Mouse (Mus musculus): ENCODE measurements at regions not wholly inside any gene's neighbourhood (a gene's known extent, or its start where the extent isn't known, plus 50 kb on each side); places are given as distances from the start of the nearest gene placed in this dataset.

DNA sequence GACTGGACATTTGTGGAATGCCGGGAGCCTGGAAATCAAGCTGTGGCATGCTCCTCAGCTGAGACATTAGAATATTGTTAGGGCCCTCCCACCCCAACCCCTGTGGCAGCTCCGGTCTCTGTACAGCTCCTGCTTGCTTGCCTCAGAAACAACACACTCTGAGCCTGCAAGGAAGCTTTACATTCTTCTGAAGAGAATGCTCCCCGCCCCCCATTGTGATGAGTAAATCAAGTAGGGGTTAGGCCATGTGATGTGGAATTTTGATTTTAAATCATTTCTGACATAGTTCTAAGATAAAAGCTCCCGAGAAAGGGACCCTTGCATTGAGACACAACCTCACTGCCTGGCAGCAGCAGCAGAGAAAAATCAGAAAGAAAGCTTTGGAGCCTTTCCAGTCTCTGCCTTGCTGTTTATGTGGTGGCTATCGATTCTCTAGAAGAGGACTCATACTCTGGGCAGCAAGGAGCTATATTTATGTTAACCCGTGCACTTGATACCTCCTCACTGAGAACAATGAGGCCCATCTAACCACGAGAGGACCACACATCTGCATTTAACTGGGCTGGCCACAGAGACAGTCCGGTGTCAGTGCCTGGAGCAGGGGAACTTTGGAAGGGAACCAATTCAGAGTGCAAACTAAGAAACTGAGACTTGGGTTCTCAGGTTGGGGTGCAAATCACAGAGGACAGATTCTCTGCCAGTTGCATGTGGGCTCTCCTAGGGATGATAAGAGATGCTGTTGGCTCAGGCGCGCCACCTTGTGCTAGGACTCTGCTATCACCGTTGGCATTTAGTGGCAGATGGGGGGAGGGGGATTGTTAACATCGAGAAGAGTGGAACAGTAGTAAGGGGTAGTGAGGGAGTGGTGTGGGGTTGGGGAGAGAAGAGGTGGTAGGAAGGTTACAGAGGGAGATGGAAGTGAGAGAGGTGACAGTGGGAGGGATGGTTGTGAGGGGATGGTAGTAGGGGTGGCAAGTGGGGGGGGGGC, 218.7 kb upstream of the Camk1g start:
- Histone ChIP-seq H3K36me3 (replicated peaks) (no peaks in the 10 kb centered on the region), H3K27ac (no peak overlapping the region; the same call in 1 of the 2 replicates), H3K4me2 (no peak overlapping the region), H3K4me3 (replicated peaks) (no peak overlapping the region), H3K4me1 (peaks cover 46% of the 10 kb centered on the region), H3K9ac (no peak overlapping the region), H3K9me3 (no peaks in the 10 kb centered on the region), H3K27me3 (no peaks in the 10 kb centered on the region)
- 20% methylated on average over 12 of the region's 12 CpGs for WGBS
- peak; percentile 70 for ATAC-seq (ENCODE audit: low FRiP score)

DNA sequence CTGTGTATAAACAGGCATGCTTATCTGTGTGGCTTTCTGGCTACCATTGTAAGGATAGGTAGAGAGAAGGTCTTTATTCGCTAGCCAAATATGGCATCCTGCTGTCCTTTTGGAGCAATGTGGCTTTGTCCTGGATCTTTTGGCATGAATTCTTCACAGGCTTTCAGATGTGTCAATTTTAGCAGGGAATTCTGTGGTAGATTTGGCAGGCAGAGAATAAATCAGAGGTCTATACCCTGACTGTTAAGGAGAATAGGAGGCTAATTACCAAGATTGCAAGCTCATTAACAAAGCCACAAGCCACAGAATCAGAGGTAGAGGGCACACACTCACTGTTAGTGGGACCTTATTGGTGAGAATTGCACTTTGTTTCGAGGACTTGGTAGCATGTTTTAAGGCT, 217.2 kb upstream of the Camk1g start:
- Histone ChIP-seq H3K4me3 (replicated peaks) (no peak overlapping the region), H3K36me3 (replicated peaks) (no peaks in the 10 kb centered on the region), H3K4me1 (peaks cover 46% of the 10 kb centered on the region), H3K27me3 (no peaks in the 10 kb centered on the region), H3K9ac (no peak overlapping the region), H3K4me2 (no peak overlapping the region), H3K9me3 (no peaks in the 10 kb centered on the region), H3K27ac (no peak overlapping the region)
- 49% methylated on average over 2 of the region's 2 CpGs for WGBS
- peak; percentile 25; the same call in 1 of the 2 replicates for ATAC-seq (ENCODE audit: low FRiP score)

DNA sequence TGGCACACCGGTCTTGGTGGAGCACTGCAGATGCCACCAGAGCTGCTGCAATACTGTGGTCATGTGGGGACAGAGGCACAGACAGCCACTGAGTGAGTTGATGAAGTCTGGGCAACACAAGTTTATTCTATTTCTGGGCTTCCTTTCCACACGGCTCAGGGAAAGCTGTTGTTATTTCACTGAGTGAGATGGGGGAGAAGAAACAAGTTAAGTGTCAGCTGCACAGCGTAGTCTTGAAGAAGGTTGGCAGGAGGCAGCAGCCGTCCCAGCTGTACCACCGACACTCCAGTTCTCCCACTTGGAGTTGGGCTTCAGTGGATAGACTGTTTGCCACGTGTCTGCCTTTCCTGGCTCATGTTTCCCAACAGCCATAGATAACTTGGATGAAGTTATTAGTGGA, 216.8 kb upstream of the Camk1g start:
- no peaks in the 10 kb centered on the region for H3K27me3 ChIP-seq
- no peak for ATAC-seq (ENCODE audit: low FRiP score)
- H3K9ac ChIP-seq = no peak overlapping the region
- 71% methylated on average over 6 of the region's 6 CpGs for WGBS
- H3K4me1 ChIP-seq = peaks cover 46% of the 10 kb centered on the region
- no peak overlapping the region for H3K27ac ChIP-seq
- H3K4me2 ChIP-seq = no peak overlapping the region
- no peak overlapping the region for H3K4me3 ChIP-seq (replicated peaks)
- no peaks in the 10 kb centered on the region for H3K36me3 ChIP-seq (replicated peaks)
- H3K9me3 ChIP-seq = no peaks in the 10 kb centered on the region

DNA sequence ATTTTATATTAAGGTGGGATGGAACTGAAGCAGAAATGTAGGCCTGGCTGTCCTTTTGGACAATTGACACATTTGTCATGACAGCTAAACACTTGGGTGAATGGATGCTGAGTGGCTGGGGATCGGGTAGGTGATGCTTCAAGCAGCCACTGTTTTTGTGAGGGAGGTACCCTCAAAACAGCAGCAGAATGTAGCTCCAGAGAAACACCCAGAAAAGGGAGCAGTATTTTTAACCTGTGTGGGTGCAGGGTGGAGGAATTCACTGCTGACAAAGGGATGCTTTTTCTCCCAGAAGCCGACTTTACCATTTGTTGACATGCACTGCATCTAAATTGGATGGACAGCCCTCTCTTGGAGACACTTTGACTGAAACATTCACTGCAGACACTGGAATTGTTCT, 213.7 kb upstream of the Camk1g start:
- H3K27ac ChIP-seq = no peak overlapping the region
- no peak overlapping the region for H3K4me2 ChIP-seq
- no peak overlapping the region for H3K9ac ChIP-seq
- peaks cover 25% of the 10 kb centered on the region for H3K4me1 ChIP-seq
- 82% methylated on average over 2 of the region's 2 CpGs for WGBS
- H3K27me3 ChIP-seq = peaks cover 4% of the 10 kb centered on the region; the same call in 1 of the 2 replicates
- H3K4me3 ChIP-seq (replicated peaks) = no peak overlapping the region
- H3K9me3 ChIP-seq = no peaks in the 10 kb centered on the region
- H3K36me3 ChIP-seq (replicated peaks) = no peaks in the 10 kb centered on the region
- ATAC-seq (ENCODE audit: low FRiP score) = no peak

DNA sequence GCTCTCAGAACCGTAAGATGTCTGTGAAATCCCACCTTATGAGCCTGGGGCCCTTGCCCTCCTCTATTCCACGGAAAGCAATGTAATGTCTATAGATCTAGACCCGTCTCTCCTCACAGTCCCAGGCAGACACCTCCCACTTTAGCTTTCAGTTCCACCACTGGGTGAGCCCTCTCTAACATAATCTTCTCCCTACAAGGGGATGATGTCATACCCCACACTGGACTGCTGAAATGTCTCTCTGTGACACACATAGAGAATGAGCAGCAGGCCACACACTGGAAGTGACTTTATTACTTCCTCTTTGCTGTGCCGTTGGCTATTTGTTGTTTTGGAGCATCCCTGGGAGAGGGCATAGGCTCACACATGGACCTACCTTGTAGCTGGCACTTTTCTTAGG, 210.3 kb upstream of the Camk1g start:
- Histone ChIP-seq H3K36me3 (replicated peaks) (no peaks in the 10 kb centered on the region), H3K4me2 (no peak overlapping the region), H3K4me3 (replicated peaks) (no peak overlapping the region), H3K9ac (no peak overlapping the region), H3K27ac (no peak overlapping the region), H3K27me3 (peaks cover 5% of the 10 kb centered on the region; the same call in 1 of the 2 replicates), H3K9me3 (no peaks in the 10 kb centered on the region), H3K4me1 (peaks cover 11% of the 10 kb centered on the region)
- ATAC-seq (ENCODE audit: low FRiP score) = no peak
- WGBS = 82% methylated on average over 4 of the region's 4 CpGs

DNA sequence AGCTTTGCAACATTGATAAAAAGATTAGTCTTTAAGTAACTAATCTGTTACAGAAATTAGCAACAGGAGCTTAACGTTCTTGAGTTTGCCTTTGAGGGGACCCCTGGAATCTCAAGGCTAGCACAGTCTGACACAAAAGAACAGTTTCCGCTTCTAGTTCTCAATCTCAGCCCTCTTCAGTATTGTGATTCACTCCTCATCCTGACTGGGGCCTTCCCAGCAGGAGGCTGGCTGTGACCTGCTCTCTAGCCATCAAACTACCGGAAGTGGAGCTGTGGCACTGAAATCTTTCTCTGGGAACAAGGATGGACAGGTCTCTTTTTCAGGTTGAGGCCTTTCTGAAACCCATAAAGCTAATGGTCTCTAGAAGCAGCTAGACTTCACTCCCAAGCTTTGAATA, 209.6 kb upstream of the Camk1g start:
- no peak overlapping the region for H3K4me2 ChIP-seq
- H3K4me1 ChIP-seq = peaks cover 11% of the 10 kb centered on the region
- H3K9me3 ChIP-seq = no peaks in the 10 kb centered on the region
- 40% methylated on average over 3 of the region's 3 CpGs for whole genome bisulfite sequencing
- ATAC-seq (ENCODE audit: low FRiP score) = no peak
- H3K27me3 ChIP-seq = peaks cover 12% of the 10 kb centered on the region; the same call in 1 of the 2 replicates
- no peak overlapping the region for H3K9ac ChIP-seq
- H3K36me3 ChIP-seq (replicated peaks) = no peaks in the 10 kb centered on the region
- H3K27ac ChIP-seq = no peak overlapping the region
- H3K4me3 ChIP-seq (replicated peaks) = no peak overlapping the region

DNA sequence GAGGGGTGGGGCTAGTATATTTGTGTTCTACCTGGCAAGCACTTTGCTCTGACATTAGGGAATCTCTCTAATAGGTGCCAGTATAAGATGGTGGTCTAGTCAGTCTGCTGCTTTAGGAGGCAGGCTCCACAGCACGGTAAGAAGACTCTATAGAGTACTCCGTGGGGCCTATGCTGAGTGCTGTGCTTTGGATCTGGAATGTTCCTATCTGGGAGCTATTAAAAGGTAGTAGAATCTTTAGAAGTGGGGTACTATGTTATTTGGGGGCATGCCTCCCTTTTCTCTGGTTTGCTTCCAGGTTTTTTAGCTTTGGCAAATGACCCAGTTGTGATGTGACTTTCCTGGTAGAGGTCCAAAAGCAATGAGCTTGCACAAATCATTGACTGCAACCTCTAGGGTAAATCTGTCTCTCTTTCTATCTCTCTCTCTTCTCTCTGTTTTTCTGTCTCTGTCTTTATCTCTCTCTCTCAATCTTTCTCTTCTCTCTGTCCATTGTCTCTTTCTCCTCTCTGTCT, 208.6 kb upstream of the Camk1g start:
- no peak overlapping the region for H3K4me2 ChIP-seq
- 87% methylated on average over 2 of the region's 2 CpGs for WGBS

DNA sequence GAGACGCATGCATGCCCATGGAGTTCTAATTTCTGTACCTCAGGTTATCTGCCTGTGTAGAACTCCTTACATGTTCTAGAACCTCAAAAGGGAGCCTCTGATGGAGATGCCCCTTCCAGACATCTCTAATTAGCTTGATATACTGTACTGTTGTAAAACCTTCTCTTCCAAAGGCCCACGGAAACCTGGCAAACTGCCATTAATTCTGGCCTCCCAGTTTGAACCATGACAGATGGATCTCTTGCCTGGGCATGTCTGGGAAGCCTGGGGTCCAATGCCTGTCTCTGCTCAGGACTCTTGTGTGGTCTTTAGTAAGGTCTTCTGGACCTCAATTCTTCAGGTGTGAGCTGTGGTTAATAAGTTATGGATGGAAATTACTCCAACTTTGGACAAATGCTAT, 207.7 kb upstream of the Camk1g start:
- Histone ChIP-seq H3K9me3 (no peaks in the 10 kb centered on the region), H3K27me3 (peaks cover 15% of the 10 kb centered on the region; the same call in 1 of the 2 replicates), H3K4me2 (no peak overlapping the region), H3K27ac (no peak overlapping the region), H3K9ac (no peak overlapping the region), H3K4me3 (replicated peaks) (no peak overlapping the region), H3K4me1 (peaks cover 11% of the 10 kb centered on the region), H3K36me3 (replicated peaks) (no peaks in the 10 kb centered on the region)
- ATAC-seq (ENCODE audit: low FRiP score) = no peak
- WGBS = 86% methylated on average over 2 of the region's 2 CpGs

More for the DNA sequence above, 208.6 kb upstream of the Camk1g start:
- Histone ChIP-seq H3K4me1 (peaks cover 11% of the 10 kb centered on the region), H3K9ac (no peak overlapping the region), H3K27me3 (peaks cover 15% of the 10 kb centered on the region; the same call in 1 of the 2 replicates), H3K36me3 (replicated peaks) (no peaks in the 10 kb centered on the region), H3K9me3 (no peaks in the 10 kb centered on the region), H3K27ac (no peak overlapping the region), H3K4me3 (replicated peaks) (no peak overlapping the region)
- ATAC-seq (ENCODE audit: low FRiP score) = no peak

DNA sequence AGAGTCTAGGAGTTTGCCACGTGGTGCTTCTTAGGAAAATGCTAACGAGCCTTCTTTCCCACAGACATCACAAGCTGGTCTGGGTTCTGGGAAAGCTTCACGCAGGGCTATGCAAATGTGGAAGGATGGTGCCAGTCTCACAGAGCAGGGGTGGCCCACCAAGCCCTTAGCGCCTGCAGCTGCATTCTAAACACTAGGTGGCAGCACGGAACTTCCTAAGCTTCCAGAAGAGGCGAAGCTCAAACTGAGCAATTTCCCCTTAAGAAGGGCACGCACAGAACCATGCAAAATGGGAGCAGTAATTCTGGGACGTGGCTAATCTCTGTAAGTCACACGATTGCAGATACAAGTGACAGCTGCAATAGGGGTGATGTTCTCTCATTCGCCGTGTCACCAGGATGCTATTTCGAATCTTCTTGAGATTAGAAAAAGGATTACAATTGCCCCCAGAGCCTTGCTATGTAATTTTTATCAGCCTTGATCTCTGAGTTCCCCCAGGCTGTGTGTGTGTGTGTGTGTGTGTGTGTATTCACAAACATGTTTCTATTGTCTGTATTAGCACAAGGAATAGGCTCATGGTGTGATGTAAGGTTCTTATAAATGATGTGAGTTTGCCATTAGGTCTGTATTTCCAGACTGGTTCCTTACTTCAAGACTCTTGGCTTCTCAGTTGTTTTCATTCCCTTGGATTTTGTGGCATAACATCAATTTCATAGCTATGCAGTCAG, 206.1 kb upstream of the Camk1g start:
- peaks cover 11% of the 10 kb centered on the region for H3K4me1 ChIP-seq
- 7% methylated on average over 12 of the region's 12 CpGs for WGBS
- peak; percentile 93 for ATAC-seq (ENCODE audit: low FRiP score)
- no peak overlapping the region for H3K4me3 ChIP-seq (replicated peaks)
- 0 out of 2 replicates have a peak overlapping the region, but pooled peaks have one; percentile 6 for H3K27ac ChIP-seq
- no peaks in the 10 kb centered on the region for H3K36me3 ChIP-seq (replicated peaks)
- H3K27me3 ChIP-seq = peaks cover 18% of the 10 kb centered on the region; the same call in 1 of the 2 replicates
- no peaks in the 10 kb centered on the region for H3K9me3 ChIP-seq
- H3K4me2 ChIP-seq = no peak overlapping the region
- no peak overlapping the region for H3K9ac ChIP-seq

DNA sequence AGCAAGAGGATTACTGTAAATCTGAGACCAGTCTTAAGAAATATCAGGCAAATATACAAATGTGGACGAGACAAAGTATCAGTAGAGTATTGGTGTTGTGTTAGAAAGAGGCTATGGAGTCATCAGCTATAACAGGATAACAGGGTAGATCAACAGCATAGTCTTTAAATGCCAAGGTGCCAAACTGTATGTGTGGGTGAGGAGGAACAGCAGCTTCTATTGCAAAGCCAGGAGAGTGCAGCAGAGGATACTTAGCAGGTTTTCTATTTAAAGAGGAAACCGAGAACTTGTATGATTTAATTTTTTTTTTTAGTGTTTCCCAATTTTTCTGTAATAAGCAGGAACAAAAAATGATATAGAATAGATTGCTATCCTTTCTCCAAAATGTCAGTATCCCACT, 202.7 kb upstream of the Camk1g start:
- H3K4me1 ChIP-seq = peaks cover 11% of the 10 kb centered on the region
- no peak for ATAC-seq (ENCODE audit: low FRiP score)
- H3K9ac ChIP-seq = no peak overlapping the region
- peaks cover 18% of the 10 kb centered on the region; the same call in 1 of the 2 replicates for H3K27me3 ChIP-seq
- 78% methylated on average over 2 of the region's 2 CpGs for WGBS
- no peak overlapping the region for H3K4me2 ChIP-seq
- no peak overlapping the region for H3K27ac ChIP-seq
- H3K4me3 ChIP-seq (replicated peaks) = no peak overlapping the region
- no peaks in the 10 kb centered on the region for H3K36me3 ChIP-seq (replicated peaks)
- H3K9me3 ChIP-seq = no peaks in the 10 kb centered on the region

DNA sequence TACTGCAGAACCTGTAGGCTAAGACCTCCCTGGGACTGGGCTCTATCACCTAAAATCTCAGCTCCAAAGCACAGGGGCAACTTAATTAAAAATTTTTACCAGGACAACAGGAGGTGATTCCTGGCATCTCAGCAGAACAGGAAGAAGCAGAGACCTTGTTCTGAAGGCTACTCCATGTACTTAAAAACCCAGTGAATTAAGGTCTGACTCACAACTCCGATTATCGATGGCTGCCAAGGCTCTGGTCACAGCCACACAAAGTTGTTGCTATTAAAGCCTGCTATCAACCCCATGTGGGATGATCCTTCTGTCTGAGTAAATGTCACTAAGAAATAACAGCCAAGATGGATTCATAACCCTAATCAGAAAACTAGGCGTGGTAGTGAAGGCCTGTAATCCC, 202.3 kb upstream of the Camk1g start:
- 91% methylated on average over 3 of the region's 3 CpGs for WGBS

DNA sequence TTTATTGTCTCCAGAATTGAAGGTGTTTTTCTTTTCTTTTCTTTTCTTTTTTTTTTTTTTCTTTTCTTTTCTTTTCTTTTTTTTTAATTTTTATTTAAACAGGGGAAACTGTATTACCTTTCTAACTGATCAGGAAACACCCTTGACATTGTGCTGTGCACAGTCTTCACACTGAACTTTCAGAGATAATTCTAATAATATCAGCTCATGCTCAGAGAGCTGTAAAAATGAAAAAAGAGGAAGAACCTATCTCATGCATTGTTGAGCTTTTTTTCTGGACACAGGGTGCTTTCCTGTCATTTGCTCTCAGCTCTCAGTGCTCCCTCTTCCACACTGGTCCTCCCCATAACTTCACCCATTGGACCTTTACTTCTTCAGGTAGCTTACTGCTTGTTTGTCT, 201.0 kb upstream of the Camk1g start:
- Histone ChIP-seq H3K9ac (no peak overlapping the region), H3K4me1 (peaks cover 6% of the 10 kb centered on the region), H3K4me2 (no peak overlapping the region), H3K9me3 (no peaks in the 10 kb centered on the region), H3K36me3 (replicated peaks) (no peaks in the 10 kb centered on the region), H3K27ac (no peak overlapping the region), H3K27me3 (peaks cover 18% of the 10 kb centered on the region; the same call in 1 of the 2 replicates), H3K4me3 (replicated peaks) (no peak overlapping the region)
- ATAC-seq (ENCODE audit: low FRiP score) = no peak

More for the DNA sequence above, 202.3 kb upstream of the Camk1g start:
- no peak overlapping the region for H3K27ac ChIP-seq
- H3K27me3 ChIP-seq = peaks cover 18% of the 10 kb centered on the region; the same call in 1 of the 2 replicates
- peaks cover 11% of the 10 kb centered on the region for H3K4me1 ChIP-seq
- no peak overlapping the region for H3K4me3 ChIP-seq (replicated peaks)
- no peak overlapping the region for H3K9ac ChIP-seq
- ATAC-seq (ENCODE audit: low FRiP score) = no peak
- H3K4me2 ChIP-seq = no peak overlapping the region
- no peaks in the 10 kb centered on the region for H3K36me3 ChIP-seq (replicated peaks)
- H3K9me3 ChIP-seq = no peaks in the 10 kb centered on the region

Data from forebrain, embryonic 12.5 days (tissue).